Mouse (Mus musculus): ENCODE measurements around the gene Duxbl1. TPM values are rescaled to one million over a fixed set of nuclear protein-coding genes. Genes with fewer than 3 reads are reported as not detected.
"Not testable (repeated sequence)": the region's sequence is repeated elsewhere in the genome, so short reads cannot be mapped to it uniquely, and the experiment has no call there.

Duxbl1 gene
- total RNA-seq (2012; rRNA removed): 0.32 TPM in 1 of 2 replicates, not detected in the other

DNA sequence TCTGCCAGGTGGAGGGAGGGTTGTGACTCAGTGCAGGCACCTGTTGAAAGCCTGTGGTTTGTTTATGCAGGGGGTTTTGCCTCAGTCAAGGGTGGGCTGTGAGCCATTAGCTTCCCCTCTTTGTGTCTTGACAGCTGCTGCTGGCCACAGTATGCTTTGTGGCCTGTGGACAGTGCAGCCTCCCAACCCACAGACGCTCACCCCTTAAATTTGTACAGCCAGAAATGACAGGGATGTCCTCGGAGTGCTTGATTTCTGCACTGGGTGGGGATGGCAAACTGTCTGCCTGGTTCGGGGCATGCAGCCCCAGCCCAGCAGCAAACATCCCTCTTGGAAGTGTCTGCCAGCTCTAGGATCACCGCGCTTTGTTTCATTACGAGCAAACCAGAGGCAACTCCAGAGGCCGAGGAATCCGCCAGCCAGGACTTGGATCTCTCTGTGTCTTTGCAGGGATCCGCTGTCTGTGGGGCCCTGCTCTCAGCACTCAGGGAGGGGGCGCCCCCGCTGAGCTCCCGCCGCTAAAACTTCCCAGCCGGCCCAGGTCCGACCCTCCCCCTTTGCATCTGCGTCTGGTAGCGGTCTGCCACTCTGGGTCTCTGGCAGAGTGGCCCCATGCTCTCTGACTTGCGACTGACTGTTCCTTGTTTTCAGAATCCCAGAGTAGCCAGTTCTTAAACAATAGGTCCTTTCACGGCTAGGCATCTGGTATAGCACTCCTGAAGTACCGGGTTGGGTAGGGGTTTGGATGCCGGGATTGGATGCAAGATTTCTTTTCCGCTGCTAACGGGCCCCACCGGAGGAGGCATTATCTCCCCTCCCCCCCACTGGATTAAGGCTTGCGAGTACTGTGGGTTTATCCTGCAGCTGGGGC lies at the start of gene Duxbl1:
Duxbl1 (plus strand) TSS at position 207 of the 871 bp plus-strand sequence.
- in situ Hi-C loops (cut with MboI; ENCODE audit: low sequenced_read_pairs in 2 of 2, unreplicated experiment in 2 of 2); H3K9me3 ChIP-seq (ENCODE audit: control insufficient read depth, insufficient read depth, low read depth, low read length); H3K4me3 ChIP-seq (ENCODE audit: insufficient read depth in 1 of 2, low read depth in 1 of 2, low read length in 2 of 2, poor library complexity in 1 of 2, severe bottlenecking in 1 of 2); H3K9ac ChIP-seq (ENCODE audit: insufficient read depth, low read depth, low read length, poor library complexity, severe bottlenecking); H3K27ac ChIP-seq (ENCODE audit: insufficient read depth, low read depth, low read length, poor library complexity, severe bottlenecking); H3K36me3 ChIP-seq (ENCODE audit: control insufficient read depth, insufficient read depth, low read length, poor library complexity, severe bottlenecking); DNase-seq (ENCODE audit: low read depth, low spot score); H3K4me1 ChIP-seq (ENCODE audit: control insufficient read depth in 2 of 2, insufficient read depth in 2 of 2, low read length in 2 of 2, poor library complexity in 1 of 2): not testable (repeated sequence)

- H3K36me3 ChIP-seq (ENCODE audit: control insufficient read depth, insufficient read depth, low read length, poor library complexity, severe bottlenecking); H3K9me3 ChIP-seq (ENCODE audit: control insufficient read depth, insufficient read depth, low read depth, low read length); H3K4me3 ChIP-seq (ENCODE audit: insufficient read depth in 1 of 2, low read depth in 1 of 2, low read length in 2 of 2, poor library complexity in 1 of 2, severe bottlenecking in 1 of 2); H3K9ac ChIP-seq (ENCODE audit: insufficient read depth, low read depth, low read length, poor library complexity, severe bottlenecking); in situ Hi-C loops (cut with MboI; ENCODE audit: low sequenced_read_pairs in 2 of 2, unreplicated experiment in 2 of 2); DNase-seq (ENCODE audit: low read depth, low spot score); H3K27ac ChIP-seq (ENCODE audit: insufficient read depth, low read depth, low read length, poor library complexity, severe bottlenecking); H3K4me1 ChIP-seq (ENCODE audit: control insufficient read depth in 2 of 2, insufficient read depth in 2 of 2, low read length in 2 of 2, poor library complexity in 1 of 2): not testable (repeated sequence)
These were observed 41.3 kb upstream of the Duxbl1 start for GRCm38 (mm10) chr14:25936867-25937630.

- H3K9ac ChIP-seq (ENCODE audit: insufficient read depth, low read depth, low read length, poor library complexity, severe bottlenecking); DNase-seq (ENCODE audit: low read depth, low spot score); H3K4me1 ChIP-seq (ENCODE audit: control insufficient read depth in 2 of 2, insufficient read depth in 2 of 2, low read length in 2 of 2, poor library complexity in 1 of 2); H3K4me3 ChIP-seq (ENCODE audit: insufficient read depth in 1 of 2, low read depth in 1 of 2, low read length in 2 of 2, poor library complexity in 1 of 2, severe bottlenecking in 1 of 2); H3K9me3 ChIP-seq (ENCODE audit: control insufficient read depth, insufficient read depth, low read depth, low read length); in situ Hi-C loops (cut with MboI; ENCODE audit: low sequenced_read_pairs in 2 of 2, unreplicated experiment in 2 of 2); H3K27ac ChIP-seq (ENCODE audit: insufficient read depth, low read depth, low read length, poor library complexity, severe bottlenecking); H3K36me3 ChIP-seq (ENCODE audit: control insufficient read depth, insufficient read depth, low read length, poor library complexity, severe bottlenecking): not testable (repeated sequence)
These were observed 40.4 kb upstream of the Duxbl1 start, which contains the start of gene Cphx1 for GRCm38 (mm10) chr14:25938004-25938403. Gene Cphx1 (plus strand): TSS chr14:25938304.

DNA sequence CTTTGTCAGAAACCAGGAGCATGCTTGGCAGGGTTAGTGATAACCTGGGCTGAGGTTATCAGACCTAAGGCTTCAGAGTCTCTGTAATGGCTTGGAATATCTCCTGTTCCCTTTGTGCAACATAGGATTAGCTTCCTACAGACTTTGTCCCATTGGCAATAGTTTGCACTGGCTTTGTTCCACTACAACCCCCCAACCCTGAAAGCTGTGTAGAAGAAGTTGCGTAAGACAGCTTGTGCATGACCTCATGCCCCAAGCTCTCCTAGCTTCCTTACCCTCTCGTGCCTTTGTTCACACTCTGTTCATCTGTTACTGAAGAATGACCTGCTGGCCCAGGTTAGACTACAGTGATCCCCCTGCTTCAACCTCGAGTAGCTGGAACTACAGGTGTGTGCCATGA lies 20.5 kb upstream of the Duxbl1 start:
- not testable (repeated sequence) for H3K27ac ChIP-seq (ENCODE audit: insufficient read depth, low read depth, low read length, poor library complexity, severe bottlenecking); H3K4me1 ChIP-seq (ENCODE audit: control insufficient read depth in 2 of 2, insufficient read depth in 2 of 2, low read length in 2 of 2, poor library complexity in 1 of 2)

GRCm38 (mm10) chr14:25979242-25979941 lies 1.0 kb downstream of the Duxbl1 start:
- H3K9ac ChIP-seq (ENCODE audit: insufficient read depth, low read depth, low read length, poor library complexity, severe bottlenecking); H3K36me3 ChIP-seq (ENCODE audit: control insufficient read depth, insufficient read depth, low read length, poor library complexity, severe bottlenecking); H3K4me1 ChIP-seq (ENCODE audit: control insufficient read depth in 2 of 2, insufficient read depth in 2 of 2, low read length in 2 of 2, poor library complexity in 1 of 2); H3K27ac ChIP-seq (ENCODE audit: insufficient read depth, low read depth, low read length, poor library complexity, severe bottlenecking); H3K4me3 ChIP-seq (ENCODE audit: insufficient read depth in 1 of 2, low read depth in 1 of 2, low read length in 2 of 2, poor library complexity in 1 of 2, severe bottlenecking in 1 of 2); H3K9me3 ChIP-seq (ENCODE audit: control insufficient read depth, insufficient read depth, low read depth, low read length); DNase-seq (ENCODE audit: low read depth, low spot score); in situ Hi-C loops (cut with MboI; ENCODE audit: low sequenced_read_pairs in 2 of 2, unreplicated experiment in 2 of 2): not testable (repeated sequence)

More for the DNA sequence above, 20.5 kb upstream of the Duxbl1 start:
- in situ Hi-C loops (cut with MboI; ENCODE audit: low sequenced_read_pairs in 2 of 2, unreplicated experiment in 2 of 2); DNase-seq (ENCODE audit: low read depth, low spot score); H3K9ac ChIP-seq (ENCODE audit: insufficient read depth, low read depth, low read length, poor library complexity, severe bottlenecking); H3K9me3 ChIP-seq (ENCODE audit: control insufficient read depth, insufficient read depth, low read depth, low read length); H3K4me3 ChIP-seq (ENCODE audit: insufficient read depth in 1 of 2, low read depth in 1 of 2, low read length in 2 of 2, poor library complexity in 1 of 2, severe bottlenecking in 1 of 2); H3K36me3 ChIP-seq (ENCODE audit: control insufficient read depth, insufficient read depth, low read length, poor library complexity, severe bottlenecking): not testable (repeated sequence)

DNA sequence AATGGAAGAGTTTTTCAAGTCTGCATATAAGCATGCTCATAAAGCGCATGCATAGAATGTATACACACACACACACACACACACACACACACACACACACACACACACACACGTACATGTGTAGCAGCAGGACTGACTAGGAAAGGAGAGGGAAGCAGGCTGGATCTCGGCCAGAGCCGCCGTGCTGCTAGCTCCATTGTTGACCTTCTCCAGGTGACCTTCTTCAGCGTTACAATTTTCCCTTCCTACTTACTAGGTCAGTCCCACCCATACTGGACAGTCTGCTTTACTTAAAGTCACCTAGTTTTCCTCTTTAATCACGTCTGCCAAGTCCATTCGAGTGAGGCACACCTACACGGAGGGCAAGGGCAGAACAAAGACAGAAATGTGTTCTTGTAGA lies 3.5 kb downstream of the Duxbl1 start:
- in situ Hi-C loops (cut with MboI; ENCODE audit: low sequenced_read_pairs in 2 of 2, unreplicated experiment in 2 of 2); H3K27ac ChIP-seq (ENCODE audit: insufficient read depth, low read depth, low read length, poor library complexity, severe bottlenecking); DNase-seq (ENCODE audit: low read depth, low spot score); H3K4me1 ChIP-seq (ENCODE audit: control insufficient read depth in 2 of 2, insufficient read depth in 2 of 2, low read length in 2 of 2, poor library complexity in 1 of 2); H3K4me3 ChIP-seq (ENCODE audit: insufficient read depth in 1 of 2, low read depth in 1 of 2, low read length in 2 of 2, poor library complexity in 1 of 2, severe bottlenecking in 1 of 2); H3K9ac ChIP-seq (ENCODE audit: insufficient read depth, low read depth, low read length, poor library complexity, severe bottlenecking); H3K36me3 ChIP-seq (ENCODE audit: control insufficient read depth, insufficient read depth, low read length, poor library complexity, severe bottlenecking); H3K9me3 ChIP-seq (ENCODE audit: control insufficient read depth, insufficient read depth, low read depth, low read length): not testable (repeated sequence)

DNA sequence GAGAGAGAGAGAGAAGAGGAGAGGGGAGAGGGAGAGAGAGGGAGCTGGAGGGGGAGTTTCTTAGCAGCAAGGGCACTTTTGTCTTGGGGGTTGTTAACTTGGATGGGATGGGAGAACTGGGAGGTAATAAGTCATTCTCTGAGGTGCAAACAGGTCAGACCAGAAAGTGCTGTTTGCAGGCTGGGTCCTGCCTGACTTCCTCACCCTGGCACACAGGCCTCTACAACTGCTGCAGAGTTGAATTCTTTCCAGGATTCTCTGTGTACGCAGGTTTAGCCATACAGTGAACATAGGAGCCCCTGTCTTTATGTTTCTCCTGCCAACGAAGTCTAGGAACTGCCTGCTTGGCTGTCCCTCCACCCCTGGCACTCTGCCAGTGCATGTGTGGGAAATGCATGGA lies 29.1 kb downstream of the Duxbl1 start:
- H3K4me1 ChIP-seq (ENCODE audit: control insufficient read depth in 2 of 2, insufficient read depth in 2 of 2, low read length in 2 of 2, poor library complexity in 1 of 2); in situ Hi-C loops (cut with MboI; ENCODE audit: low sequenced_read_pairs in 2 of 2, unreplicated experiment in 2 of 2); H3K9me3 ChIP-seq (ENCODE audit: control insufficient read depth, insufficient read depth, low read depth, low read length); DNase-seq (ENCODE audit: low read depth, low spot score); H3K9ac ChIP-seq (ENCODE audit: insufficient read depth, low read depth, low read length, poor library complexity, severe bottlenecking); H3K4me3 ChIP-seq (ENCODE audit: insufficient read depth in 1 of 2, low read depth in 1 of 2, low read length in 2 of 2, poor library complexity in 1 of 2, severe bottlenecking in 1 of 2); H3K27ac ChIP-seq (ENCODE audit: insufficient read depth, low read depth, low read length, poor library complexity, severe bottlenecking); H3K36me3 ChIP-seq (ENCODE audit: control insufficient read depth, insufficient read depth, low read length, poor library complexity, severe bottlenecking): not testable (repeated sequence)

GRCm38 (mm10) chr14:26016414-26016813 lies 38.0 kb downstream of the Duxbl1 start:
- H3K27ac ChIP-seq (ENCODE audit: insufficient read depth, low read depth, low read length, poor library complexity, severe bottlenecking); in situ Hi-C loops (cut with MboI; ENCODE audit: low sequenced_read_pairs in 2 of 2, unreplicated experiment in 2 of 2); DNase-seq (ENCODE audit: low read depth, low spot score); H3K9ac ChIP-seq (ENCODE audit: insufficient read depth, low read depth, low read length, poor library complexity, severe bottlenecking); H3K4me3 ChIP-seq (ENCODE audit: insufficient read depth in 1 of 2, low read depth in 1 of 2, low read length in 2 of 2, poor library complexity in 1 of 2, severe bottlenecking in 1 of 2); H3K36me3 ChIP-seq (ENCODE audit: control insufficient read depth, insufficient read depth, low read length, poor library complexity, severe bottlenecking); H3K9me3 ChIP-seq (ENCODE audit: control insufficient read depth, insufficient read depth, low read depth, low read length); H3K4me1 ChIP-seq (ENCODE audit: control insufficient read depth in 2 of 2, insufficient read depth in 2 of 2, low read length in 2 of 2, poor library complexity in 1 of 2): not testable (repeated sequence)

All from ES-E14 (cell line).